Mouse (Mus musculus): ENCODE data around the gene Celf6.

Celf6 gene

DNA sequence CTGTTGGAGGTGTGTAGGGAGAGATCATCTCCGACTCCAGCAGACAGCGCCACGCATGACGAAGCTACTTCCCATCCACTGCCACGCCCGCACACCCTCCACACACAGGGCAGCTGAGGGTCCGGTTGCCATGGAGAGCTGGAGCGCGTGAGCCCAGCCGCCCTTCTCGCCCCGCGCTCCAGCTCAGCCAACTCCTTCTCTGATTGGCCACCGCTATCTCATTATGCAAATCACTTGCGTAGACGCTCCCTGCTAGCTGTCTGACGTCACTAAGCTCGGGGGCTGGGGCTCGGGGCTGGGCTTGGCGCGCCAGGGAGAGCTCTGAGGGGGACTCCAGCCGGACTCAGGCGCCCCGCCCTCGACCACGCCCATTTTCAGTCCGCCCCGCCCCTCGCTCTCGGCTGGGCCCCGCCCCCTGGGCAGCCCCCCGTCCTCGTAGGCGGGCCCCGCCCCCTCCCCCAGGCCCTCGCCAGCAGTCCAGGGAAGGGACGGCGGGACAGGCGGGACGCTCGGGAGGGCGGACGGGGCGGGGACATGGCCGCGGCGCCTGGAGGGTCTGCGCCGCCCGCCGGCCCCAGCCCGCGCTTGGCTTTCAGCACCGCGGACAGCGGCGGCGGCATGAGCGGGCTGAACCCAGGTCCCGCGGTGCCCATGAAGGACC lies at the start of gene Celf6:
Gene Celf6, plus strand, starts transcription at position 74 of the 661 bp plus-strand sequence.
- peak; percentile 46 for DNase-seq (ENCODE audit: low read depth, low spot score)

DNA sequence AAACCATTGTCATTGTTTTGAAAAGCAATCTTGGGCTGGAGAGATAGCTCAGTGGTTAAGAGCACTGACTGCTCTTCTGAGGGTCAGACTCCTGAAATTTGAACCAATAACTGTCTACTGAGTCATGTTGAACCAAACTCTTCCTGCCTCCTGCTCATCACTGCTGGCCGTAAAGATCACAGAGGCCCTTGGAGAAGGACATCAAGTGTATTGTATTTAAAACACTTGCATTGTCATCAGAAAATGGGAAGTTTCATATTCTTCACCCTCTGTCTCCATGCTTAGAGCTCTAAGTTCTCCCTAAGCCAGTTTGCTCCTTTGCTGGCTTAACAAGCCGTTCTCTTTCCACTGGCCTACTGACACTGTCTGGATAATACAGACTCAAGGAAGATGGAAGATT lies 49.4 kb upstream of the Celf6 start:
- DNase-seq (ENCODE audit: low read depth, low spot score) = no peak

DNA sequence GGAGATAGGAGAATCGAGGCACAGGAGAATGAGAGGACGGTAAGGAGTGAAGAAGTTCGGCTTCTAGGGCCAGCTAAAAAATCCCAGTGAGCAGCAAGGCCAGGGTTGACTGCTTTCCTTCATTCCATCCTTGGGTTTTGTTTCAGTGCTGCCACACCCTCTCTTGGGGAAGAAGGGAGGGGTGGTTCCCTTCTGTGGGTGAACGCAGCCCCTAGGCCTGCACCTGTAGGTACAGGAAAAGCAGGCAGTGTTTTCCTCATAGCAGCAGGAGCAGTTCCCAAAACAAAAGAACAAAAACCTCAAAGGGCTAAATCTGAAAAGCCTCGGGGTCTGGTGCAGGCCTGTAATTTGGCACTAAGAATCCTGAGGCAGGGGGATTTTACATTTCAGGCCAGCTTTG lies 46.1 kb upstream of the Celf6 start:
- DNase-seq (ENCODE audit: low read depth, low spot score) = no peak

DNA sequence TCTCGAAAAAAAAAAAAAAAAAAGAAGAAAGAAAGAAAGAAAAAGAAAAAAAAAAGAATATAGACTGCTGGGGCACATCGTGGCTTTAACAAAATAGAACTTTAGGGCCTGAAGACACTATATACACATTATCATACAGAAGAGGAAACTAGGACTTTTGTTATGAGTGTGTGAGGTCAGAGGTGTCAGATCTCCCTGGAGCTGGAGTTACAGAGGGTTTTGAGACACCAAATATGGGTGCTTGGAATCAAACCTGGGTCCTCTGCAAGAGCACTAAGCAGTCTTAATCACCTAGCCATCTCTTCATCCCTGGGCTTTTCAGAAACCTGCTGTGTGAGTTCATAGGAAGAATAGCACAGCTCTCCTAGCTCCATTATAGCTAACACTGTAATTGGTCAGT lies 44.3 kb upstream of the Celf6 start:
- no peak for DNase-seq (ENCODE audit: low read depth, low spot score)

DNA sequence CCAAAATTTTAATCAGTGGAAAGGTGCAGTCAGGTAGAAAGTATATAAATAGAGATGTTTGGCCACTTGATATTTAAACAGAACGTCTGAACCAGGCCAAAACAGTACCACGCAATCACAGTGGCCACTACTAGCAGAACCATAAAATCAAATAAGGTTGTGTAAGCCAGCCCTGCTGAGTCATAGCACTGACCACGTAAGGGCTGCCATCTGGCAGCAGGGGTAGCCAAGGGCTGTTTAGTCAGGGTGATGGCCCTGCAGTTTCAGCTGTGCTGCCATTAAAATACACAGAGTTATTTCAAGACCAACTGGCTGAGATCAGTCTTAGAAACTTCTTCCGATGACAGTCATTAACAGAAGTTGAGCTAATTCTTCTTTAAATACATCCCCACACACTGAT lies 43.8 kb upstream of the Celf6 start:
- peak; percentile 91 for DNase-seq (ENCODE audit: low read depth, low spot score)

DNA sequence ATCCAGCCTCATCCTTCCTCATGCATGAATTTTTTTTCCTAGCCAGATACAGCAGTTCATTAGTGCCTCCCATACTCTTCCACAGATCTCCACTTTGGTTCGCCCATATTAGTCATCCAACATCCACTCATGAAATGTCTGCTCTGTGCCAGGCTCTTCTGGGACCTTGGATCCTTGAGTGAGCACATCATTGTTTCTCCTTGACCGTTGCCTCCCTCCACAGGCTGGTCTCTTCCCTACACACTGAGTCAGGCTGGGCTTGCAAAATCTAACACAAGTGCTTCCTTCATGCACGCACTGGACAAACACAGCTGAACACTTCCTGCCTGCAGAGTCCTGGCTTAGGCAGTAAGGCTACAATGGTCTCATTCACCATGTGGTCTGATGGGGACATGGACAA lies 40.1 kb upstream of the Celf6 start:
- no peak for DNase-seq (ENCODE audit: low read depth, low spot score)

DNA sequence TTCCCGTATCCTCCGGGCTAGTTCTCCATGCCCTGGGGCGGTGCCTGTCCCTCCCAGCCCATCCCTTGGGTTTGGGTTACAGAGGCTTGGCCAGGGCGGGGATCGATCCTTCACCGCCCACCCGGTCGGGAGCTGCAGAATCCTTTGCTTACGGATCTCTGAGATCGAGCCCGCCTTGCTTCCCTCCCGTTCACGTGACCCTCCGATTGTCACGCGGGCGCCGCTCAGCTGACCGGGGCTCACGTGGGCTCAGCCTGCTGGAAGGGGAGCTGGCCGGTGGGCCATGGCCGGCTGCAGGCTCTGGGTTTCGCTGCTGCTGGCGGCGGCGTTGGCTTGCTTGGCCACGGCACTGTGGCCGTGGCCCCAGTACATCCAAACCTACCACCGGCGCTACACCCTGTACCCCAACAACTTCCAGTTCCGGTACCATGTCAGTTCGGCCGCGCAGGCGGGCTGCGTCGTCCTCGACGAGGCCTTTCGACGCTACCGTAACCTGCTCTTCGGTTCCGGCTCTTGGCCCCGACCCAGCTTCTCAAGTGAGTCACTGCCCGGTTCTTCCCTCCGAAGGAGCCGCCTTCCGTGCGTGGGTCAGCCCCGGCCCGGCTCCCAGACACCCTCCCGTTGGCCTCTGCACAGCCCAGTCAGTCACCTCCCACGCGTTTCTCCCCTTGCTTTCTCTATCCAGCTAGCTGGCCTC lies 38.1 kb upstream of the Celf6 start, which contains the start of the genes Hexa and Tmem202:
Gene Hexa, plus strand, starts transcription at position 100 of the 697 bp plus-strand sequence.
Gene Tmem202, minus strand, starts transcription at position 407 of the 697 bp plus-strand sequence.
- peak; percentile 90 for DNase-seq (ENCODE audit: low read depth, low spot score)

DNA sequence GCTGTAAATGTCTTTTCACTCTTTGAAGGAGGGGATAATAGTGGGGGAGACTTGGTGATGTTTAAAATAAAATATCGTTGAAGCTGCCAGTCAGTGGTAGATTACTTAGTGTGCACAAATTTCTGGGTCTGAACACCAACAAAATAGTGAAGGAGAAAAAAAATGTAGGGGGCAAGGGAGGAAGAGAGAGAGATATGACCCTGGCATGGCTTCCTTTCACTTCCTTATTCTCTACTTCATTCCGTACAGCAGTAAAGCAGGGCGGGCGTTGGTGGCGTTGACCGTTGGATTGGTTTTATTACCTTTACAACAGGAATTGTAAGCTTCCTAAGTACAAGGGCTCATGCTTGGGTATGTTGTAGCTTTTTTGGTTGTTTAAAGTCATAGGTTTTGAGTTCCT lies 36.1 kb upstream of the Celf6 start:
- no peak for DNase-seq (ENCODE audit: low read depth, low spot score)

DNA sequence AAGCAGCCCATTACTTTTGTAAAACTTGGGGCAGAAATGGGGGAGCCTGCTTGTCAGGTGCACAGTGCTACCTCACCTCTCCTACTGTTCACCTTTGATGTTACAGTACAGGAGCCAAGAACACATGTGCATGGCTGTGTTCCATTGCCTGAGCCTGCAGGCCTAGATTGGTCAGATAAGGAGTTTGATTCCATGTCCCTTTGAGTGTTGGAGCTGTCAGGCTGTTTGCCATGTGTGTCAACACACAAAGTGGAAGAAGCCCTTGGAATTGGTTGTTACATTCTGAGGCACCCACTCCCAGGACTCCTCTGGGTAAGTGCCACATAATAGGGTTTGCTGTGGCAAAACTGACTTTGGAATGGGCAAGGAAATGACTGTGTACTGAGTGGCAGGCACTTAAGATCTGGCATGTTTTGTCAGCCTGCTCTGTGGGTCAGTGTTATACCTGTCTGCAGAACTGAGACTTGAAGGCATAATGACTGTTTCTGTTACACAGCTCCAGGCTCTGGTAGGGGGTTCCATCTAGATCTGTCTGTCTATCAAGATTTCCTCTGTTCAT lies 34.9 kb upstream of the Celf6 start:
- no peak for DNase-seq (ENCODE audit: low read depth, low spot score)

DNA sequence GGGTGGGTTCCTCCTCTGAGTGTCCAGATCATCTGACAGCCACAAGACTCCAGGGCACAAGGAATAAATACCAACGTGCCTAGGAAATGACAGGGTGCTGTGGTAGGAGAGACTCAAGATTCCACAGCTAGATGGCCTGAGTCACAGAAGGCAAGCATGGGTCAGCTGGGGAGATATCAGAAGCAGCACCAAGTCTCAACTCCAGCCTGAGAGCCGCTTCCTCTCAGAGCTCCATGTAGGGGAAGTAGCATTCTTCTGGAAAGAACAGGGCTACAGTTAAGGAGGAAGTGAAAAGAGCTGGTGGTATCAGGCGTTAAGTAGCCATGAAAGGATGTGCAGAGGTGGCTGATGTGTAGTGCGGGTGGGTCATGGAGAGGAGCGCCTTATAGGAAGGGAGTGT lies 33.0 kb upstream of the Celf6 start:
- no peak for DNase-seq (ENCODE audit: low read depth, low spot score)

DNA sequence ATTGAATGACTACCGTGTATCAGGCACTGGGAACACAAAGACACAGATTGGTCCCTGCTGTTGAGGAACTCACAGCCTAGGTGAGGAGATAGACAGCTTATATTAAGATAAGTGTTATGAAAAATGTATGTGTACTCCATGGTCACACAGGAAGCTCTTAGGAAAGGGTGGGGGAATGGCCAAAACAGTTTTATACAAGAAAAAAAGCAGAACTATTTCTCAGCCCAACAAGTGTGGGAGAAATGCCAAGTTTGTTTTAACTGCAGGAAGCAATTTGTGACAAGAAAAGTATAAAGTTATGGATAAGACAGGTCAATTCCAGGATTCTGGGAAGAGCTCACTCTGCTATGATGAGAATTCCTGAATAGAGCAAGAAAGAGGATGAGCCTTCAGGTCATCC lies 29.8 kb upstream of the Celf6 start:
- no peak for DNase-seq (ENCODE audit: low read depth, low spot score)

DNA sequence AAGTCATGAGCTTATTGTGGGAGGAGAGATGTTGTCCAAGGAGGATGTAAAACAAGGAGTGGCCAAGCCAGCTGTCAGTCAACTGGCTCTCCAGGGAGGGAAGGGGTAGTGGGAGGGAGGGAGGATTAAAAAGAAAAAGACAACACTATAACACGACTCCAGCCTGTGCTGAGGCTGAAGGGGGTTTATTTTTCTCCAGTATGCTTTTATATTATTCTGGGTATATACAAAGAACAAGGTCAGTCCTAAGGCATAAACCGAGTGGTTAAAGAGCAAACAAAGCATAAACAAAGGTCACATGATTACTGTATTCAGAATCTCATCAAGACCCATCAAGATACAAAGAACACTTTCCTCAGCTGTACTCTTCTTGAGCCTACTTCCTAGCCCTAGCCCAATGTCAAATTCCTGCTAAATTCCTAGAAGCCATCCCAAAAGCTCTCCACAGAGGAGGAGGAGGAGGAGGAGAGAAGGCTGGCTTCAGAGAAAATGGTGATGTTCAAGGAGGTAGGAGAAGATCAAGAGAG lies 28.7 kb upstream of the Celf6 start:
- no peak for DNase-seq (ENCODE audit: low read depth, low spot score)

DNA sequence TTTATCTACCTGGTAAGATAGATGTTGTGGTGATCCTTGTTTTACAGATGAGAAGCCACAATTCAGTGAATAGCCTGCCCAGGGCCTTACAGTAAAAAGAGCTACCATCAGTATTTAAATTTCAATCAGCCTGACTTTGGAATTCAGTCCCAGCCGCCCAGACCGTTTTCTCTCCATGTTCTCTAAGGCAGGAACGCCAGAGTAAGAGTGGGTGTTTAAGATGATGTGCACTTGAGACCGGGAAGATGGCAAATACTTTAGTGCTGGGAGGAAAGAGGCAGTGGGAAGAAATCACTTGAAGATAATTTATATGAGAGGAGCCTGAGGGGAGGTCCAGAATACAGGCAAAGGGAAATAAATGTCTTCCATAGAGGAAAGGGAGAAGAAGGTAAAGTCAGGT lies 27.6 kb upstream of the Celf6 start:
- DNase-seq (ENCODE audit: low read depth, low spot score) = no peak

DNA sequence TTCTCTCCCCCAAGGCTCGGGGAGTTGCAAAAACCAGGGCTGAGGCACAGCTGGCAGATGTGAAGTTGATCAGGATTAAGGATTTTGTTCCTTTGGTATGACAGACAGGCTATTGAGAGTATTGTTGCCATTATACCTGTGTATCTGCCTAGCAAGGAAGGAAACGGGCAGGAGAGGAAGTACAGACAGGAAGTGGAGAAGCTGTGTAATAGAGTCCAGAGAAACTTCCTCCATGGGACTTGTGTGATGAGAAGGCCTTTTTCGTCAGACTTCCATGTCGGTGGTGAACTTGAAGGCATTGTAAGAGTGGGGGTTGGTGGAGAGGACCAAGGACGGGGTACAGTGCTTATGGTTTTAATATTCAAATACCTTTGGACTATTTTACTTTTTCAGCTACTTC lies 26.7 kb upstream of the Celf6 start:
- DNase-seq (ENCODE audit: low read depth, low spot score) = no peak

DNA sequence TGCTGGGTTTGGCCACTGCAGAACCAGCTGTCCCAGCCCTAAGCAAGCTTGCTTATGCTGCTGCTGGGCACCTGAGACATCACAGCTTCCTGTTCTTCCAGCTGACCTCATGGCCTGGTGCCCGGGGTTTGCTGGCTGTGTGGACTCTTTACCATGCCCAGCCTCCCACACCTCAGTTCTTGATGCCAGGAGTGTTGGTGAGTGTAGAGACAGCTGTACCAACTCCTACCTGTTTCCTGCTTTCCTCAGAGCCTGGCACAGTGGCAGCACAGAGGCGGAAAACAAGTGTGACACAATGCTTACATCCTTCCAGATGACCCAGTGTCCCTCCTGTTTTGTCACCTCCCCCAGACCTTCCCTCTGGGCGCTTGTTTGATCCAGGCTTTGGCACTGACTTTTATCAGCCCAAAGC lies 26.1 kb upstream of the Celf6 start:
- DNase-seq (ENCODE audit: low read depth, low spot score) = peak; percentile 51

DNA sequence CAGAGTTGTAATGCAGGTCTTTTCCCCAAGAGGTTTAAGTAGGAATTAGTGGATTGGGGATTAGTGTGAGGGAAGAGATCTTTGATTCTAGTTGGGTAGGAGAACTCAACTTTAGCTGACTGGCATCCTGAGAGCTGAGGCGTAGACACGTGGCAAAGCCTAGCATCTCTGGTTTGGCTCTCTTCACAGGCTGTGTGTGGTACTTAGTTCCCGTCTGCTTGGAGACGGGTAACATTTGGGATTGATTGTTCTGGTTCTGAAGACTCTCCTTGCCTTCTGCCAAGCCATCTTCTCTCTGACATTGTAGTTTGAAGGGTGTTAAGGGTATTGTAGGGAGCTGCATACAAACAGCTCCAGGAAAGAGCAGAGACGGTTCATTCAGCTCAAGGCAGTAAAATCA lies 25.1 kb upstream of the Celf6 start:
- DNase-seq (ENCODE audit: low read depth, low spot score) = no peak

DNA sequence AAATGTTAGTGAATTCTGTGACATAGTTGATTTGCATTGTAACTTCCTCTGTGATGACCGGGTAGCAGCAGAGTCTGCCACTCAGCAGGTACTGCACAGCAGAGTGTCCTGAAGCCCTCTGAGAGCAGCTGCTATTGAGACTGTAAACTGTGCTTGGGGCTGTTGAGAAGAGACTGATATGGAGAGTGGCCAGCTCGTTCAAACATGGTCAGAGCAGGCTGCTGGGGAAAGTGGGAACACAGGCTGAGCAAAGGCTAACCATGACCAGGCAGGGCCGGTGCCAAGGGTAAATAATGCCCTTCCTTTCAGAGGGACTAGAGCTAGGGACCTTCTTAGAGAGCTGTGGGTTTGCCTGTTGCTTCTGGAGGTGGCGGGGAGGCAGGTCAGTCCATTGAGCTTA lies 24.0 kb upstream of the Celf6 start:
- DNase-seq (ENCODE audit: low read depth, low spot score) = no peak

DNA sequence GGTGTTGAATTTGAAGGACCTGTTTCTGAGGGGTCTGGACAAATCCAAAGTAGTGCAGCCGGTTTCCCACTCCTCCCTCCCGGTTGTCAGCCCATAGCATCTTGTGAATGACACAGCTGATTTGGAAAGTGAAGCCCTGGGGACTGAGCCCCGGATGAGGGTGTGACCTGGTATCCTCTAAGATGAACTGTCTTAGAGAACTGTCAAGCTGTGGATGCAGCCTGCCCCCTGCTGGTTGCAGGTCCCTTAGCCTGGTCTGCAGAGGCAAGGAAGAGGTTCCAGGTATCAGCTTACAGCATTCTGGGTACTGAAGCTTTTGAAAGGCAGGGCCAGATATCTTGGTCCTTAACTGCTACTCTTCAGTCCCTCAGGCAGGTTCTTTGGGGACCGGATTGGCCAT lies 12.1 kb upstream of the Celf6 start:
- DNase-seq (ENCODE audit: low read depth, low spot score) = peak; percentile 85

DNA sequence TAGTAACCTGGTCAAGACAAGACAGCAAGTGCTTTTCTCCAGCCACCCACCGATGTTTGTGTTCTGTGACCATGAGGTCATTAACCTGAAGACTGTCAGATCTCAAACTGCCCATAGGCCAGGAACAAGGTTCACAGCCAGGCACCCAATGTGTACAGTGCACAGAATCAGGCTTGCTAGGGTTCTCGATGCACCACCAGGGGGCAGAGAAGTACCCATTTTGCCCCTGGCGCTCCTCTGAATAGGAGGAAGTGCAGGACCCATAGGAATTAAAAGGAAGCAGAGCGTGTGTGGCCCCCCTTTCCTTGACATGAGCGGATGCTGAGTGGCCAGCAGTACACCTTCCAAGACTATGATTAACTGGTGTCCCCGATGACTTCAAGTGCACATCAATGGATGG lies 10.6 kb upstream of the Celf6 start:
- no peak for DNase-seq (ENCODE audit: low read depth, low spot score)

DNA sequence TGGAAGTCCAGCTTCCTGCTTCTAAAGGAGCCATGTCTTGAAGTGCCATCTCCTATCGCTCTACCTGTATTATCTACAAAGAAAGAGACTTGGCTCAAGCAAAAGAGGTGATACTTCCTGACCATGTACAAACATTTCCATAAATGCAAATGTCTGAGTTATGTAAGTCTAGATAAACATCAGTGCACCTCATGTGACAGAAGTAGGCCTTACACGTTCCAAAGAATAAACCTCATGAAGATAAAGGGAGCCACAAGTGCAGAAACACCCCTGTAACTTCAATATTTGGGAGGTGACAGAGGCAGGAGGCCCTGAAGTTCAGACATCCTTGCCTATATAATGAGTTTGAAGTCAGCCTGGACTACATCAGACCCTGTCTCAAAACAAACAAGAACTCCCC lies 5.9 kb upstream of the Celf6 start:
- no peak for DNase-seq (ENCODE audit: low read depth, low spot score)

DNA sequence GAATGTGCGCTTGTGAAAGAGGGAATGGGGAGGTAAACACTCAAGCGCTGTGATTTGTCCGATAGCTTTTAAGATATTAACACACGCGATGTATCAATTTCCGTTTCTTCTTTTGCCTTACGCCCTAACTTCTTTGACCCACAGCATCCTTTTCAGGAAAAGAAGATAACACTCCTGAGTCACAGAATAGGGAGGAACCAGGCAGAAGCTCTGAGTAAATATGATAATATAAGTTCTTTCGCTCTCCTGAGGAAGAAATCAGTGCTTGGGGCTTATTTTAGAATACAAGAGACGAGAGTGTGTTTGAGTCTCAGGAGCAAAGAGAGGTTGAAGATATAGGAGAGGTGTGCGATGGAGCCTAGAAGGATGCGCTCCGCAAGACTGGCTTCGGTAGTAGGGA lies 316 bp upstream of the Celf6 start:
- no peak for DNase-seq (ENCODE audit: low read depth, low spot score)

DNA sequence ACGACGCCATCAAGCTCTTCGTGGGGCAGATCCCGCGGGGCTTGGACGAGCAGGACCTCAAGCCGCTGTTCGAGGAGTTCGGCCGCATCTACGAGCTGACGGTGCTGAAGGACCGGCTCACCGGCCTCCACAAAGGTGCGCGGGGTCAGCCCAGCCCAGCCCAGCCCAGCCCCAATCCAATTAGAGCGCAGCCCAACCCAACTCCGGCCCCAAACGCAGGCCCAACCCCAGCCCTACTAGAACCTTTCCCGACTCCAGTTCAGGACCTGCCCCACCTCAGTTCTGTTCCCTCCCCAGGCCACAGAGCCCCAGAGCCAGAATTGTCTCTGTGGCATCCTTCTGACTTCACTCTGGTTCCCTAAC lies 769 bp downstream of the Celf6 start:
- DNase-seq (ENCODE audit: low read depth, low spot score) = no peak

DNA sequence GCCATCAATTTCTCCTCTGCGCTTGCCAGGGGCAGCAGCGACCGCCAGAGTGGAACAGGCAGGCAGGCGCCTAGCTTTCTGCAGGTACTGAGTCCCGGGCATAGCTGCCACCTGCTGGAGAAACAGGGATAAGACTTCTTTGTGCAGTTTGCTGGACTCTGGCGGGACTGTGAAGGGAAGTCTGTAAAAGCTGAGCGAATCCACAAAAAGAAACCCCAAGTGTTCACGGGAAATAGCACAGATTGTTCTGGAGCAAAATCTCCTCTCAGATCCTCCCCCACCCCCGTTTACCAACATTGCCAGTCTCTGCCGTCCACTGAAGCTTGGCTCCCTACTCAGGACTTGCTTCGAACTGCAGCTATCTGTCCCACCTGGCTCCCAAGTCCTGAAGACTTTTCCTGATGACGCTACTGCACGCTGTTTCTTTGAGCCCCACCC lies 7.2 kb downstream of the Celf6 start:
- DNase-seq (ENCODE audit: low read depth, low spot score) = peak; percentile 34
